Mouse (Mus musculus) MEL (cell line): ENCODE data around the gene Rab24.

Source experiments
- CTCF ChIP-seq, 3 experiments: IDR thresholded peaks in 2 of 3; conservative IDR thresholded peaks in 1 of 3; 2 replicates each; pipeline ENCODE4 v1.5.1; 2011 to 2012; ENCODE audit warnings: low read length in 3 of 3, low read depth in 2 of 3, mild to moderate bottlenecking in 2 of 3, improper control_type of control experiment in 1 of 3, inconsistent platforms in 1 of 3, mixed read lengths in 1 of 3, moderate library complexity in 1 of 3; ENCODE audit not compliant: control insufficient read depth in 1 of 3, insufficient read depth in 1 of 3, poor library complexity in 1 of 3, severe bottlenecking in 1 of 3
- EP300 ChIP-seq, 2 experiments: IDR thresholded peaks; 2 replicates each; pipeline ENCODE4 v1.6.1; 2011; ENCODE audit warnings: improper control_type of control experiment in 2 of 2, low read length in 2 of 2, low read depth in 1 of 2, mild to moderate bottlenecking in 1 of 2
- GATA1 ChIP-seq: IDR thresholded peaks from 2 replicates; pipeline ENCODE4 v1.6.1; 2011; ENCODE audit warnings: low read depth, low read length, improper control_type of control experiment
- HCFC1 ChIP-seq: IDR thresholded peaks from 2 replicates; pipeline ENCODE4 v1.6.1; 2012; ENCODE audit warnings: low read depth, mild to moderate bottlenecking, inconsistent platforms, low read length, improper control_type of control experiment, moderate library complexity
- RCOR1 ChIP-seq: IDR thresholded peaks from 2 replicates; pipeline ENCODE4 v1.6.1; 2012; ENCODE audit warnings: low read depth, mild to moderate bottlenecking, inconsistent platforms, low read length, improper control_type of control experiment
- SMC3 ChIP-seq: IDR thresholded peaks from 2 replicates; pipeline ENCODE4 v1.6.1; 2011; ENCODE audit warnings: low read depth, low read length, improper control_type of control experiment

- TF ChIP-seq CTCF (IDR thresholded peaks at IDR 0.05 in 2 of 3, conservative IDR thresholded peaks at IDR 0.05 in 1 of 3; ENCODE audit: control insufficient read depth in 1 of 3, insufficient read depth in 1 of 3, low read depth in 2 of 3, low read length in 3 of 3, poor library complexity in 1 of 3, severe bottlenecking in 1 of 3): no peak
- TF ChIP-seq RCOR1: no peak
- no peak for TF ChIP-seq SMC3
- no peak for TF ChIP-seq GATA1
- TF ChIP-seq EP300 (IDR thresholded peaks at IDR 0.05; ENCODE audit: low read depth in 1 of 2, low read length in 2 of 2): no peak
- TF ChIP-seq HCFC1: no peak
These were observed 25.0 kb upstream of the Rab24 start for GRCm38 (mm10) chr13:55346745-55347144.
